Mouse (Mus musculus): ENCODE measurements around the gene Htra1. TPM values are rescaled to one million over a fixed set of nuclear protein-coding genes. Genes with fewer than 3 reads are reported as not detected.

Htra1 gene
- total RNA-seq, 1 experiment: 96.3 TPM

DNA sequence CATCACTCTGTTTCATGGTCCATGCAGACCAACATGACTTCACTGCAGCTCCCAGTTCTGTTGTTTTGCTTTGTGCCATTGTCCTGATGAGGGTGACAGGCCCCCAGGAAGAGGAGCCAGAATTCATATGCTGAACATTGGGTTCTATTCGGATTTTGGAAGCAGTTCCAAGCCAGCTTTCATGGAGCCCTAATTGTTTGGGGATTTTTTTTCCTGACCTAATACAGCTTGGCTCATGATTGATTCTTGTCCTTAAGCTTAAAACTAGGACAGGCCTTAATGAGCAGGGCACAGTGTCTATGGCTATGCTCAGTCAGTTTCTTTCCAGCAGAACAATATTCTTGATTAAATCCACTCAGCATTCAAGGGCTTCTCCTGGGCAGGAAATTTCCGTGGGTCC lies 17.7 kb upstream of the Htra1 start:
- Histone ChIP-seq H3K4me1 (ENCODE audit: control insufficient read depth in 2 of 2, insufficient read depth in 2 of 2, low read length in 2 of 2, poor library complexity in 1 of 2) (peaks cover 0 to 4% of the 10 kb centered on the region in 2 experiments; a peak in 2 of 4 replicates), H3K9ac (ENCODE audit: insufficient read depth, low read depth, low read length, poor library complexity, severe bottlenecking) (no peak overlapping the region), H3K9me3 (ENCODE audit: control insufficient read depth, insufficient read depth, low read depth, low read length) (no peaks in the 10 kb centered on the region), H3K4me3 (ENCODE audit: insufficient read depth in 1 of 2, low read depth in 1 of 2, low read length in 2 of 2, poor library complexity in 1 of 2, severe bottlenecking in 1 of 2) (no peak overlapping the region), H3K36me3 (ENCODE audit: control insufficient read depth, insufficient read depth, low read length, poor library complexity, severe bottlenecking) (no peaks in the 10 kb centered on the region), H3K27ac (ENCODE audit: insufficient read depth, low read depth, low read length, poor library complexity, severe bottlenecking) (no peak overlapping the region)
- in situ Hi-C loops (cut with MboI; ENCODE audit: low sequenced_read_pairs in 2 of 2, unreplicated experiment in 2 of 2): no loop called here
- no peak for TF ChIP-seq MAFK (IDR thresholded peaks at IDR 0.05; ENCODE audit: insufficient read depth, low read depth, low read length)
- TF ChIP-seq CHD2 (IDR thresholded peaks at IDR 0.05; ENCODE audit: low read depth, low read length): no peak
- TF ChIP-seq ZNF384 (IDR thresholded peaks at IDR 0.05; ENCODE audit: low read depth, low read length): no peak
- TF ChIP-seq ZC3H11A (IDR thresholded peaks at IDR 0.05; ENCODE audit: borderline replicate concordance, low read depth, low read length): no peak
- no peak for TF ChIP-seq HCFC1 (IDR thresholded peaks at IDR 0.05; ENCODE audit: borderline replicate concordance, insufficient read depth, low read length)
- no peak for DNase-seq (ENCODE audit: low read depth, low spot score)

DNA sequence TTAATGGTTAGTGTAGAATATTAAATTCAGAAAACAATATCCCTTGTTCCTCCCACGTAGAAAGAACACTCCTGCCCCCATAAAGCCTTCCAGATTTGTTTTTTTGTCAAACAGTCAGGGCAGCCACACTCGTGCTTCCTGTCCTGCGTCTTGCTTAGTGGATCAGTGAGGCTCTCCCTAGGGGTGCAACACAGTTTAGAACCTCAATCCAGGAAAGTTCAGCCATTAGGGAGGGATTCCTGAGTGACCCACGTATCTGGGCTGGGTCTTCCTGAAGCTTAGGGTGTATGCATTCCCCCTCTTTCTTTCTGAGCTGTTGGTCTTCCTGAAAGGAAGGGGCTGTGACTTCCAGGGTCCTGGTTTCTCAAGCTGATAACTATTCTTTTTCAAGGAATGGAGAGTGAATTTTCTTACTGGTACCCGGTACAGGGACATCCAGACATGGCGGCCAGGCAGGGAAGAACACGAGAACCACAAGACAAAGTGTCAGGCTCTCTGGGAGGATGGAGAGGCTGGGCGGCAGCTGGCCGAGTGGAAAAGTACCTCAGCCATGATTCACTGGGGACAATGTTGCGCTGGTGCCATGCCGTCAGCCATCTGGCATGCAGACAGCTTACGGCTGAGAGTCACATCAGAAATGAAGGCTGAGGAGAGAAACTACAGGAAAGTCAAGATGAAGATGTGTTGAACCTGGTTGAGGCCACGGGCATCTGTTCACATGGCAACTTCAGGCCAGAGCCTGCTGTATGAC lies 12.8 kb upstream of the Htra1 start:
- no peaks in the 10 kb centered on the region for H3K9me3 ChIP-seq (ENCODE audit: control insufficient read depth, insufficient read depth, low read depth, low read length)
- in situ Hi-C loops (cut with MboI; ENCODE audit: low sequenced_read_pairs in 2 of 2, unreplicated experiment in 2 of 2): no loop called here
- no peak for TF ChIP-seq CHD2 (IDR thresholded peaks at IDR 0.05; ENCODE audit: low read depth, low read length)
- TF ChIP-seq ZNF384 (IDR thresholded peaks at IDR 0.05; ENCODE audit: low read depth, low read length): no peak
- TF ChIP-seq MAFK (IDR thresholded peaks at IDR 0.05; ENCODE audit: insufficient read depth, low read depth, low read length): no peak
- TF ChIP-seq HCFC1 (IDR thresholded peaks at IDR 0.05; ENCODE audit: borderline replicate concordance, insufficient read depth, low read length): no peak
- TF ChIP-seq ZC3H11A (IDR thresholded peaks at IDR 0.05; ENCODE audit: borderline replicate concordance, low read depth, low read length): no peak
- H3K27ac ChIP-seq (ENCODE audit: insufficient read depth, low read depth, low read length, poor library complexity, severe bottlenecking): no peak overlapping the region
- no peak for DNase-seq (ENCODE audit: low read depth, low spot score)
- H3K4me1 ChIP-seq (ENCODE audit: control insufficient read depth in 2 of 2, insufficient read depth in 2 of 2, low read length in 2 of 2, poor library complexity in 1 of 2): no peaks in the 10 kb centered on the region; a peak in 1 of 4 replicates
- no peak overlapping the region for H3K9ac ChIP-seq (ENCODE audit: insufficient read depth, low read depth, low read length, poor library complexity, severe bottlenecking)
- no peaks in the 10 kb centered on the region for H3K36me3 ChIP-seq (ENCODE audit: control insufficient read depth, insufficient read depth, low read length, poor library complexity, severe bottlenecking)
- H3K4me3 ChIP-seq (ENCODE audit: insufficient read depth in 1 of 2, low read depth in 1 of 2, low read length in 2 of 2, poor library complexity in 1 of 2, severe bottlenecking in 1 of 2): no peak overlapping the region

DNA sequence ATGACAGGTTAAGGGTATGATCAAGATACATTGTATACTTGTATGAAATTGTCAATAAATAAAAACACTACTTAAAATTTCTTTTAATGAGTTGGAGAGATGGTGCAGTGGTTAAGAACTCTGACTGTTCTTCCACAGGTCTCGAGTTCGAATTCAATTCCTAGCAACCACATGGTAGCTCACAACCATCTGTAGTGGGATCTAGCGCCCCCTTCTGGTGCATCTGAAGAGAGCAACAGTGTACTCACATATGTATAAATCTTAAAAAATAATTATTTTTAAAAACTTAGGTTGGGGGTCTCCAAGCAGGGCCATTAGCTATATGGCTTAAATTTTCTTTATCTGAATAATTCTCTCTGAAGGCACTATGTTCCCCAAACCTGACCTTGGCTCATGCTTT lies 5.5 kb upstream of the Htra1 start:
- H3K27ac ChIP-seq (ENCODE audit: insufficient read depth, low read depth, low read length, poor library complexity, severe bottlenecking): no peak overlapping the region

DNA sequence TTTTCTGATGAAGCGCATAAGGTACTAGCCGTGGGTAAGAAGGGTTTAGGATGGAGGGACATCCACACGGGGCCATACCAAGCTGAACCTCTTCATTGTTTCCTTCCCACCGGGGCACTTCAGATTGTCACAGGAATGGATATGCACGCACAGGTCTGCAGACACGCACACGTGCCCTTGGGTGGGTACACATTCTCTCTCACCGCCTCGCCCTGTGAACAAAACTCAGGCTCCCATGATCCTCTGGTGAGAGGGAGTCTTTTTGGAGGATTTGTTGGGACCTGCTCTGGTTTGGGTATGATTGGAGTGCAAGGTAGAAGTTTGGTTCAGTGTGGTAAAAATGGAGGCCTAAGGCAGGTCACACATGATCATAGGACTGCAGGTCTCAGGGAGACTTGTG lies 3.0 kb upstream of the Htra1 start:
- Histone ChIP-seq H3K27ac (ENCODE audit: insufficient read depth, low read depth, low read length, poor library complexity, severe bottlenecking) (no peak overlapping the region), H3K9me3 (ENCODE audit: control insufficient read depth, insufficient read depth, low read depth, low read length) (no peaks in the 10 kb centered on the region), H3K9ac (ENCODE audit: insufficient read depth, low read depth, low read length, poor library complexity, severe bottlenecking) (no peak overlapping the region), H3K4me3 (ENCODE audit: insufficient read depth in 1 of 2, low read depth in 1 of 2, low read length in 2 of 2, poor library complexity in 1 of 2, severe bottlenecking in 1 of 2) (no peak overlapping the region), H3K36me3 (ENCODE audit: control insufficient read depth, insufficient read depth, low read length, poor library complexity, severe bottlenecking) (no peaks in the 10 kb centered on the region), H3K4me1 (ENCODE audit: control insufficient read depth in 2 of 2, insufficient read depth in 2 of 2, low read length in 2 of 2, poor library complexity in 1 of 2) (peaks cover 0 to 3% of the 10 kb centered on the region in 2 experiments; a peak in 2 of 4 replicates)
- DNase-seq (ENCODE audit: low read depth, low spot score): no peak
- in situ Hi-C loops (cut with MboI; ENCODE audit: low sequenced_read_pairs in 2 of 2, unreplicated experiment in 2 of 2): no loop called here
- TF ChIP-seq ZNF384 (IDR thresholded peaks at IDR 0.05; ENCODE audit: low read depth, low read length) (no peak), CHD2 (IDR thresholded peaks at IDR 0.05; ENCODE audit: low read depth, low read length) (no peak), ZC3H11A (IDR thresholded peaks at IDR 0.05; ENCODE audit: borderline replicate concordance, low read depth, low read length) (no peak), HCFC1 (IDR thresholded peaks at IDR 0.05; ENCODE audit: borderline replicate concordance, insufficient read depth, low read length) (no peak), MAFK (IDR thresholded peaks at IDR 0.05; ENCODE audit: insufficient read depth, low read depth, low read length) (no peak)

More for the DNA sequence above, 5.5 kb upstream of the Htra1 start:
- H3K9me3 ChIP-seq (ENCODE audit: control insufficient read depth, insufficient read depth, low read depth, low read length): no peaks in the 10 kb centered on the region
- in situ Hi-C loops (cut with MboI; ENCODE audit: low sequenced_read_pairs in 2 of 2, unreplicated experiment in 2 of 2): no loop called here
- no peaks in the 10 kb centered on the region for H3K36me3 ChIP-seq (ENCODE audit: control insufficient read depth, insufficient read depth, low read length, poor library complexity, severe bottlenecking)
- H3K9ac ChIP-seq (ENCODE audit: insufficient read depth, low read depth, low read length, poor library complexity, severe bottlenecking): no peak overlapping the region
- no peak overlapping the region for H3K4me3 ChIP-seq (ENCODE audit: insufficient read depth in 1 of 2, low read depth in 1 of 2, low read length in 2 of 2, poor library complexity in 1 of 2, severe bottlenecking in 1 of 2)
- peaks cover 0 to 3% of the 10 kb centered on the region in 2 experiments; a peak in 1 of 4 replicates for H3K4me1 ChIP-seq (ENCODE audit: control insufficient read depth in 2 of 2, insufficient read depth in 2 of 2, low read length in 2 of 2, poor library complexity in 1 of 2)
- no peak for DNase-seq (ENCODE audit: low read depth, low spot score)
- TF ChIP-seq MAFK (IDR thresholded peaks at IDR 0.05; ENCODE audit: insufficient read depth, low read depth, low read length) (no peak), ZC3H11A (IDR thresholded peaks at IDR 0.05; ENCODE audit: borderline replicate concordance, low read depth, low read length) (no peak), CHD2 (IDR thresholded peaks at IDR 0.05; ENCODE audit: low read depth, low read length) (no peak), HCFC1 (IDR thresholded peaks at IDR 0.05; ENCODE audit: borderline replicate concordance, insufficient read depth, low read length) (no peak), ZNF384 (IDR thresholded peaks at IDR 0.05; ENCODE audit: low read depth, low read length) (no peak)
